Mouse (Mus musculus): Measurements from ENCODE around the gene Pfkfb3. TPM values are rescaled to one million over a fixed set of nuclear protein-coding genes. Genes with fewer than 3 reads are reported as not detected.

Gene Pfkfb3
- polyA plus RNA-seq, 1 experiment from 2014 or later, result 17.1 TPM

DNA sequence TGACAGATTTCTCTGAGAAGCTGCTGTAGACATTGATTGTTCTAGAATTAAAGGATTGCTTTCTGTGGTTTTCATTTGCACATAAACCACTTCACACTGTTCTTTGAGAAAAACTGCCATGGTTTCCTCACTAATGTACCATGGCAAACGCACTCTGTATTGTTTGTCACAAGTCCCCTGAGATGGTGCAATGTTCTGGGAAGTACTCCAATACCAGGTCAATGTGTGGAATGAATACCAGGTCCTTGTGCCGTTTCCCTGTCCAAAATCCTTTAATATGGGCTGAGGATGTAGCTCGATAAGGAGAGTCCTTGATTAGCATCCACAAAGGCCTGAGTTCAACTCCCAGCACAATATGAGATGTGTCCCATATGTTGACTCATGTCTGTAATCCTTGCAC lies 105.2 kb downstream of the Pfkfb3 start:
- no peak overlapping the region for H3K27ac ChIP-seq
- H3K36me3 ChIP-seq, result no peaks in the 10 kb centered on the region
- WGBS, result 74% methylated on average over 3 of the region's 3 CpGs
- no peak overlapping the region for H3K9ac ChIP-seq
- no peak overlapping the region for H3K4me2 ChIP-seq
- no peaks in the 10 kb centered on the region for H3K4me1 ChIP-seq
- no peak for ATAC-seq (ENCODE audit: insufficient read depth, low FRiP score, low read depth)
- H3K27me3 ChIP-seq (replicated peaks), result no peaks in the 10 kb centered on the region
- H3K4me3 ChIP-seq (replicated peaks), result no peak overlapping the region
- H3K9me3 ChIP-seq, result no peaks in the 10 kb centered on the region

DNA sequence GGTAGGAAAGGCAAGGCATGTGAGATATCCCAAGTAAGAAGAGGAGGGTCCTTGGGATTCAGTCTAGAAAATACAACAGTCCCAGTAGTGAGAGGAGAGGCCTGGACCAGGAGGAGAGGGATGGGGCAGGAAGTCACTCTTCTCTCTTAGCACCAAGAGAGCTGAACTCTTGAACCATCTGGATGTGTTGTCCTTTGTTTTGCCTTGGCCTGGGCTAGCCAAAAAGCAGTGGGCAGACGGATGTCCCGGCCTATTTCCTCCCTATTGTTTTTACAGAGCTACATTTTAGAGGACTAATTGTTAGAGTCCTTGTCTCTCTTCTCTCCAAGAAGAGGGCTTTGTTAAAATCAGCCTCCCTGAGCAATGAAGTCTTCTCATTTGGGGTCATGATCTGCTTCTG lies 106.0 kb downstream of the Pfkfb3 start:
- 61% methylated on average over 2 of the region's 2 CpGs for WGBS
- H3K9me3 ChIP-seq, result no peaks in the 10 kb centered on the region

DNA sequence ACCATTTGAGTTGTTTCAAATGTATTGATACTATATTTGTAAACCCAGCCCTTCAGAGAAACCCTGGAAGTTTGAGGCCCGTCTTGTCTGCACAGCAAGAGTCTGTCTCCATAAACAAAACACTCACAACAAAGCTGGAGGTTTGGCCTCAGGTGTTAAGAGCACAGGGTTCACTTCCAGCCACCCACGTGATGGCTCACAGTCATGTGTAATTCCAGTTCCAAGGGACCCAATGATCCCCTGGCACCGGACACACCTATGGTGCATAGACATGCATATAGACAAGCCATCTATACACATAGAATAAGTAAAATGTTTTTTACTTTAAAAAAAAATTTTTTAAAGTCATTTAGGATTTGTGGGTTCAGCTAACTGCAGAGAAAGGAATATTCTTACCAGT lies 108.2 kb downstream of the Pfkfb3 start:
- WGBS, result 78% methylated on average over 3 of the region's 3 CpGs
- no peaks in the 10 kb centered on the region for H3K27me3 ChIP-seq (replicated peaks)
- no peaks in the 10 kb centered on the region for H3K36me3 ChIP-seq

More for the DNA sequence above, 106.0 kb downstream of the Pfkfb3 start:
- no peak overlapping the region for H3K27ac ChIP-seq
- H3K4me3 ChIP-seq (replicated peaks), result no peak overlapping the region
- H3K4me1 ChIP-seq, result no peaks in the 10 kb centered on the region
- no peak for ATAC-seq (ENCODE audit: insufficient read depth, low FRiP score, low read depth)
- no peak overlapping the region for H3K4me2 ChIP-seq
- H3K9ac ChIP-seq, result no peak overlapping the region
- no peaks in the 10 kb centered on the region for H3K36me3 ChIP-seq
- H3K27me3 ChIP-seq (replicated peaks), result no peaks in the 10 kb centered on the region

DNA sequence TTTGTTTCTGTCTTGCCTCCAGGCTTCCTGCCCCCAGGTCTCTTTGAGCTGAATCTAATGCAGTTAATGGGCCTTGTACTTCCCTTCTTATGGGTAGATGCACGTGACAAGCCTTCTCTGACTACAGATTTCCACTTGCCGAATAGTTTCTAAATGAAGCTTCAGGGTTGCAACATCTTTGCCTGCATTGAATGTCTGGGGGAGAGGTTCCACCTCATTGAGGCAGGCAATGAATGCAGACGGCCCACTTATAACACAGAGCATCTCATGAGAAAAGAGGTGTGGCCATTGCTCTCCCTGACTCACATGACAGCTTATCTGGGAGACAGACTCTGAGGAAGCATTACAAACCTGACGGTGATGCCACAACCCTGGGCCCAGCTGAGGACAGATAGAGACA lies 112.0 kb downstream of the Pfkfb3 start:
- Histone ChIP-seq H3K4me1 (no peaks in the 10 kb centered on the region), H3K9ac (no peak overlapping the region), H3K27me3 (replicated peaks) (no peaks in the 10 kb centered on the region), H3K4me2 (no peak overlapping the region), H3K36me3 (no peaks in the 10 kb centered on the region), H3K9me3 (no peaks in the 10 kb centered on the region), H3K4me3 (replicated peaks) (no peak overlapping the region), H3K27ac (no peak overlapping the region)
- no peak for ATAC-seq (ENCODE audit: insufficient read depth, low FRiP score, low read depth)
- 58% methylated on average over 4 of the region's 4 CpGs for WGBS

More for the DNA sequence above, 108.2 kb downstream of the Pfkfb3 start:
- H3K9me3 ChIP-seq, result no peaks in the 10 kb centered on the region
- H3K4me3 ChIP-seq (replicated peaks), result no peak overlapping the region
- H3K9ac ChIP-seq, result no peak overlapping the region
- ATAC-seq (ENCODE audit: insufficient read depth, low FRiP score, low read depth), result no peak
- H3K4me1 ChIP-seq, result no peaks in the 10 kb centered on the region
- H3K4me2 ChIP-seq, result no peak overlapping the region
- no peak overlapping the region for H3K27ac ChIP-seq

DNA sequence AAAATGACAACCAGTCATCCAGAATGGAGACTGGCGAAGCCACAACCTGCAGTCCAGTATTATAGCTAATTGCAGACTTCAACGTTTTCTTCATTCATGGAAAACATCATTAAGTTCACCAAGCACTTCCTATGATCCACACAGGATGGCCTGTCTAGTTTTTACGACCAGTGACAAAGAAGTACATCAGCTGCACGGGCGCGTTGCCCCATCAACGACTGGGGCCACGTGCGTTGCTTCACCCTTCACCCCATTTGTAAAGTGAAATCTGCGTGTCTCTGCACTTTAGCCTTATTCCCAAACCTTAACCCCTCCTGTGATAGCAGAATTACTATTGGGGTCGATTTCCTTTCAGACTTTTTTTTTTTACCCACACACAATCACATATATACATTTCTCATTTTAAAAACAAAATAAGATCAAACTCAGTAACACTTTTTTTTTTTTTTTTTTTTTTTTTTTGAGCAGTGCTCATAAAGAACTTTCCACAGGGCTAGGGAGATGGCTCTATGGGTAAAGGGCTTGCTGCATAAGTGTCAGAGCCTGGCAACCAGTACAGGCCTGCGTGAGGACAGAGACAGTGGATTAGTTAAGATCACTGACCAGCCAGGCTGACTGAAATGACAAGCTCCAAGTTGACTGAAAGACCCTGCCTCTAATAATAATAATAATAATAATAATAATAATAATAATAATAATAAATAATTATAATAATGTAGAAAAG lies 115.5 kb downstream of the Pfkfb3 start:
- H3K9me3 ChIP-seq, result no peaks in the 10 kb centered on the region
- 73% methylated on average over 12 of the region's 12 CpGs for WGBS
- no peaks in the 10 kb centered on the region for H3K27me3 ChIP-seq (replicated peaks)
- H3K27ac ChIP-seq, result no peak overlapping the region
- ATAC-seq (ENCODE audit: insufficient read depth, low FRiP score, low read depth), result no peak
- H3K4me1 ChIP-seq, result no peaks in the 10 kb centered on the region
- no peak overlapping the region for H3K9ac ChIP-seq
- no peak overlapping the region for H3K4me3 ChIP-seq (replicated peaks)
- no peaks in the 10 kb centered on the region for H3K36me3 ChIP-seq
- no peak overlapping the region for H3K4me2 ChIP-seq

DNA sequence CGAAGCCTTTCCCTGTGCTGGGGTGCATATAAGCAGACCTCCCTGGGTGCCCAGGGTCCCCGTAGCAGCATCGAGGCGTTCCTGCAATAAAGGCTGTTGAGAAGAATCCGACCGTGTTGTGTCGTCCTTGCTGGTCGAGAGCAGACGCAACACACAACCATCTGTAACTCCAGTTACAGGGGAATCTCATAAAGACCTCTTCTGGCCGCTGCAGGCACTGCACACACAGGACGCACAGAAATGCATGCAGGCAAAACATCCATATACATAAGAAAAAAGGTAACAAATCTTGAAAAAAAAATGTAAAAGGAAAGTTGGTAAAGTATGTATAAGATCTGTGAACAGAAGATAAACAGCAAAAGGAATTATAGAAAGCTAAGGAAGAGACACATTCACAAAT lies 117.5 kb downstream of the Pfkfb3 start:
- H3K9ac ChIP-seq, result no peak overlapping the region
- no peak overlapping the region for H3K4me3 ChIP-seq (replicated peaks)
- 93% methylated on average over 11 of the region's 11 CpGs for WGBS
- H3K4me2 ChIP-seq, result no peak overlapping the region
- H3K27ac ChIP-seq, result no peak overlapping the region
- no peaks in the 10 kb centered on the region for H3K9me3 ChIP-seq
- no peak for ATAC-seq (ENCODE audit: insufficient read depth, low FRiP score, low read depth)
- H3K27me3 ChIP-seq (replicated peaks), result no peaks in the 10 kb centered on the region
- no peaks in the 10 kb centered on the region for H3K36me3 ChIP-seq
- no peaks in the 10 kb centered on the region for H3K4me1 ChIP-seq

DNA sequence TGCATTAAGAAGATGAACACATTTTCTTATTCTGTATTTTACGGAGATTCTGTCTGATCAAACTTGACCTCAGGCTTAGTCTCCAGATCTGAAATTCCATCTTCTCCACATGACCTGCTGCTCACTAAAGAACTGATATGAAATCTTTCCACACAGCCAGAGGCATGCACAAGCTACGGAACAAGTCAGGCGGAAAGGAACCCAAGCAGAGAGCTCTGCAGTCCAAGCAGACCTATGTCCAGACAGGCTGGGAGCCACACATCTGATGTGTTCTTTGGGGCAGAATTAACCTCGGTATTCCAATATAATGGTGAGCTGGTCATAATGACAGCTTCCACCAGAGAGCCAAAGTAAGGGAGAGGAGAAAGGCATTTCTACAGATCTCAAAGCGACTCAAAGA lies 120.5 kb downstream of the Pfkfb3 start:
- H3K9ac ChIP-seq, result no peak overlapping the region
- no peaks in the 10 kb centered on the region for H3K36me3 ChIP-seq
- no peak overlapping the region for H3K27ac ChIP-seq
- no peaks in the 10 kb centered on the region for H3K27me3 ChIP-seq (replicated peaks)
- peaks cover 8% of the 10 kb centered on the region; the same call in 1 of the 2 replicates for H3K4me1 ChIP-seq
- no peak for ATAC-seq (ENCODE audit: insufficient read depth, low FRiP score, low read depth)
- H3K4me3 ChIP-seq (replicated peaks), result no peak overlapping the region
- H3K9me3 ChIP-seq, result no peaks in the 10 kb centered on the region
- 82% methylated on average over 5 of the region's 5 CpGs for WGBS
- no peak overlapping the region for H3K4me2 ChIP-seq

DNA sequence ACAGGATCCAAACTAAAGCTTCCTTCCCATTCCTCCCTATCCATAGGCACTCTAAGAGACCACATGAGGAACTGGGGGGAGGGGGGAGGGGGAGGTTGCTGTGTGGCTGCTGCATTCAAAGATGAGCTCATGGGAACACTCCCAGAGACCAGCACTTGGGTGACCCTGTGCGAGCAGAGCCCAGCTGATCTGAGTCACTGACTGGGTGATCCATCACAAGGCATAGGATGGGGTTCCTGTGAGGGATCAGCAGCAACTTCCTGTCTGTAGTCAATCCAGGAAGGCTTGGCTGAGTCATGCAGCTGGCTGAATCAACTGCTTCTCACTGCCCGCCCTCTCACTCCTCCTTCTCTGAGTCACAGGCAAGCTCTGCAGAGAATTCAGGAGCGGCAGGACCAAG lies 124.3 kb downstream of the Pfkfb3 start:
- H3K36me3 ChIP-seq, result no peaks in the 10 kb centered on the region
- H3K27ac ChIP-seq, result peak overlapping the region; percentile 71
- peaks cover 11% of the 10 kb centered on the region for H3K4me1 ChIP-seq
- 3% methylated on average over 3 of the region's 3 CpGs for WGBS
- H3K9ac ChIP-seq, result no peak overlapping the region
- H3K4me3 ChIP-seq (replicated peaks), result no peak overlapping the region
- H3K27me3 ChIP-seq (replicated peaks), result no peaks in the 10 kb centered on the region
- peak; percentile 88 for ATAC-seq (ENCODE audit: insufficient read depth, low FRiP score, low read depth)
- no peak overlapping the region for H3K4me2 ChIP-seq
- H3K9me3 ChIP-seq, result no peaks in the 10 kb centered on the region

DNA sequence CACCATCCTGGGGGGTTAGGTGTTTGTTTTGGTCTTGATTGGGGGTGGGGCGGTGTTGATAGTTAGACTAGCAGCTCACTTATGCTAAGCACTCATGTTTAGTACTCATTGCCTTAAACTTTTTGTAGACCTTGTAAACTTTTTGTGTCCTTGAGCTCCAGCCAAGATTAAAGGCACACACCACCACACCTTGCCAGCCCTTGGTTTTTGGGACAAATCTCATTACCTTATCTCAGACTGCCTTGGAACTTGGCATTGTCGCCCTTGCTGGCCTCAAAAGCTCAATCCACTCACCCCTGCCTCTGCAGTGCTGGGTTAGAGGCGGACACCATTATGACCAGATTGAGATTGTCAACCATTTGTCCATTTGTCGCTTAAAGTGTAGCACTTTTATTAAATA lies 125.3 kb downstream of the Pfkfb3 start:
- H3K27ac ChIP-seq, result no peak overlapping the region
- H3K4me3 ChIP-seq (replicated peaks), result no peak overlapping the region
- H3K9ac ChIP-seq, result no peak overlapping the region
- no peaks in the 10 kb centered on the region for H3K9me3 ChIP-seq
- H3K4me2 ChIP-seq, result no peak overlapping the region
- H3K36me3 ChIP-seq, result no peaks in the 10 kb centered on the region
- H3K4me1 ChIP-seq, result peaks cover 11% of the 10 kb centered on the region
- ATAC-seq (ENCODE audit: insufficient read depth, low FRiP score, low read depth), result no peak
- WGBS, result 85% methylated on average over 4 of the region's 4 CpGs
- H3K27me3 ChIP-seq (replicated peaks), result no peaks in the 10 kb centered on the region

DNA sequence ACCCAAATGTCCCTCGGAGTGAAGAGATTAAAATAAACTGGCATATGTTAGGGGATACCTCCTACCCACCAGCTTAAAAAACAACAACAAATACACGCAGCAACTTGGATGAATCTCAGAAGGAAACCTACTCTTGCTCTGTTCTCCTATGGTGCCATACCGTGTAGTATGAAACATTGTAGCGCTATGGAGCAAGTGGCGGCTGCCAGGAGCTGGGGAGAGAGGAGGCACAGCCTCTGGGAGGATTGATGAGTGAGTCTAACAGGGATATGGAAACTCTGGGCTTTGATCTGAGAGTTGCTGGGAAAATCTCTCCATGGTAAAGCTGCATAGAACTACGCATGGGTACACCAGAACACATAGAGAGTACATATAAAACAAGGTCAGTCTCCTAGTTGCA lies 126.3 kb downstream of the Pfkfb3 start:
- no peaks in the 10 kb centered on the region for H3K9me3 ChIP-seq
- 83% methylated on average over 6 of the region's 6 CpGs for WGBS
- no peaks in the 10 kb centered on the region for H3K27me3 ChIP-seq (replicated peaks)
- H3K4me3 ChIP-seq (replicated peaks), result no peak overlapping the region
- H3K4me1 ChIP-seq, result peaks cover 11% of the 10 kb centered on the region
- no peaks in the 10 kb centered on the region for H3K36me3 ChIP-seq
- H3K4me2 ChIP-seq, result no peak overlapping the region
- no peak for ATAC-seq (ENCODE audit: insufficient read depth, low FRiP score, low read depth)
- no peak overlapping the region for H3K9ac ChIP-seq
- no peak overlapping the region for H3K27ac ChIP-seq

DNA sequence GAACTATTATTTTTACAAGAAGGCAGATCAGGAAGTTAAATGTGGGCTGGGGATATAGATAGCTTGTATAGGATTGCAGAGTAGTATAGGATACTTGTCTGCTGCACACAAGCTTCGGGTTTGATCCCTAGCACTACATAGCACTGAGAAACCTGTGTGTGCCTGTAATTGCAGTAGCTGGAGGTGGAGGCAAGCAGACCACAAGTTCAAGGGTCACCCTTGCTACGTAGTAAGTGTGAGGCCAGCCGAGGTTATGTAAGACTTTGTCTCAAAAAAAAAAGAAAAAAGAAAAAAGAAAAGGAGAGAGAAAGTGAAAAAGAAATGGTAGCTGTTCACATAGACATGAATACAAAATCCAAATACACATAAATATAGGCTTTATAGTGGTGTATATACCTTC lies 127.5 kb downstream of the Pfkfb3 start:
- Histone ChIP-seq H3K4me1 (peaks cover 11% of the 10 kb centered on the region), H3K36me3 (no peaks in the 10 kb centered on the region), H3K9ac (no peak overlapping the region), H3K27me3 (replicated peaks) (no peaks in the 10 kb centered on the region), H3K9me3 (no peaks in the 10 kb centered on the region), H3K4me3 (replicated peaks) (no peak overlapping the region), H3K27ac (peak overlapping the region; percentile 62; the same call in 1 of the 2 replicates), H3K4me2 (no peak overlapping the region)
- 20% methylated on average over 3 of the region's 3 CpGs for WGBS
- no peak for ATAC-seq (ENCODE audit: insufficient read depth, low FRiP score, low read depth)

DNA sequence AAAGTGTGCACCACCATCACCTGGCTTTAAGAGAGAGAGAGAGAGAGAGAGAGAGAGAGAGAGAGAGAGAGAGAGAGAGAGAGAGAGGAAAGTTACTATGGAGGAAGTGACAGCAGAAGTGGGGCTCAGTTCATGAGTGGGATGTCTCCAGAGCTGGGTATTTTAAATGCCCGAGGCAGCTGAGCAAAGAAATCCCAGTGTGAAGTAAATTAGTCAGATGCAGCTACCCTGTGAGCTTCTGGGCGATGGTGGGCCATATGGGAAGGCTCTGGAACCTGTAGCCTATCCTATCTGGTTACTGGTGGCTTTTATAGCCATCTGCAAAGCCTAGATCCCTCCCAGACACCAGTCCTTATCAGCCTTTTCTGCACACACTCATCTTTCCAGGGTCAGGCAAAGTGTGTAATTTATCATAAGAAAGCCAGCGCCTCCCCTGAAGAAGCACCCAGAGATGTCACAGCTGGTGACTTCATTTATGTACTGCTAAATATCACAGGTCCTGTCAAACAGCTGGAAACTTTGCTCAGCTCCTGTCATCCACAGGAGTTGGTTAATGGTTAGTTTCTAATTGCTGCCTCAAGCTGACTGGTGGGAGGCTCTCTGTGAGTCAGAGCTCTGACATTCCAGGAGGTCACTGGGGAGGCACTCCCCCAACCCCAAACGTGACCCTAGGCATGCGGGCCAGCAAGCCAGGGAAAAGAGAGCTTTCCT lies 128.3 kb downstream of the Pfkfb3 start:
- H3K27ac ChIP-seq, result peak overlapping the region; percentile 66
- no peaks in the 10 kb centered on the region for H3K9me3 ChIP-seq
- peaks cover 11% of the 10 kb centered on the region for H3K4me1 ChIP-seq
- no peak overlapping the region for H3K4me3 ChIP-seq (replicated peaks)
- H3K4me2 ChIP-seq, result no peak overlapping the region
- no peak overlapping the region for H3K9ac ChIP-seq
- no peaks in the 10 kb centered on the region for H3K36me3 ChIP-seq
- WGBS, result 7% methylated on average over 5 of the region's 5 CpGs
- H3K27me3 ChIP-seq (replicated peaks), result no peaks in the 10 kb centered on the region
- peak; percentile 54; the same call in 1 of the 2 replicates for ATAC-seq (ENCODE audit: insufficient read depth, low FRiP score, low read depth)
